Mouse (Mus musculus): ENCODE measurements around the gene Olfr575.

Gene Olfr575

GRCm38 (mm10) chr7:102958593-102958992 lies at the start of gene Olfr575:
Gene Olfr575 (minus strand): TSS chr7:102958775.
- no peak for DNase-seq

DNA sequence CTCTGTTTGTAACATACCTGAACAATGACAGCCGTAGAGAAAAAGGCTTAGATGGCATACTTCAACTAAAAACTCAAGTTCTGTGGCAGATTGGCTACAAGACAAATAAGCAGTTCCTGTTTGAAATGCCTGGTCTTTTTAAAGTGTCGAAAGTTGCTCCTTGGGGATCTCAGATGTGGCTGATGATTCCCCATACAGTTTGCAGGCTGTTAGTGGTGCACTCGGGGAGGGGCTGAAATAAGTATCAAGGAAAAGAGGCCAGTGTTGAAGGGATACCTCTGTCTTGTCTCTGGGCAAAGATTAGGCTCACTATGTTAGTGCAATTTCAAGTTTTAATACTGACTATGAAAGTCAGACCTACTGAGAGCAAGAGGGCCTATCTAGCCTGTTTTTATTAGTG lies 30.6 kb upstream of the Olfr575 start, which contains the start of gene Olfr578:
Gene Olfr578, minus strand, starts transcription at position 101 of the 400 bp plus-strand sequence.
- DNase-seq = no peak

- no peak for DNase-seq
These were observed 17.3 kb upstream of the Olfr575 start, which contains the start of gene Olfr577 for GRCm38 (mm10) chr7:102975843-102976242. Gene Olfr577 (minus strand): TSS chr7:102975943.

GRCm38 (mm10) chr7:102974399-102974798 lies 15.8 kb upstream of the Olfr575 start:
- DNase-seq = no peak

- no peak for DNase-seq
These were observed 3.8 kb upstream of the Olfr575 start, which contains the start of gene Olfr576 for GRCm38 (mm10) chr7:102962360-102962759. Gene Olfr576 (plus strand): TSS chr7:102962660.

DNA sequence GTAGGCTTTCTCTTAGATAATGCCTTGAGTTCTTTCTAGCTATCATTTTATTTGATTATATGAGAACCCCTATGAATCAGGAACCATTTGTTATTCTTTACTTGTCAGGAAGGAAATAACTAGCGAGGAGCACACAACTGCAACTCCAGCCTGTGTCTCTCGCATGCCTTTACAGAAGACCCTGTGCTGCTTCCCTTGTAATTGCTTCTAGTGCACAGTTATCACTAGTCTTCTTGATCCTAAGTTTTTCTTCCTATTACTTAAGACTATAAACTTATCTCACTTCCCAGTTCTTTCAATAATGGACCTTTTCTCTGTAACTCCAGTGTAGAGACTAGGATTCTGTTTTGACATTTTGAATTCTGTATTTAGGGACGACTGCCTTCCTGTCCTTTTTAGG lies 438 bp downstream of the Olfr575 start:
- DNase-seq = no peak

GRCm38 (mm10) chr7:102950732-102951131 lies 7.8 kb downstream of the Olfr575 start:
- DNase-seq = no peak

- DNase-seq = no peak
These were observed 10.4 kb downstream of the Olfr575 start, which contains the start of gene Olfr574 for GRCm38 (mm10) chr7:102948167-102948566. Gene Olfr574 (plus strand): TSS chr7:102948467.

DNA sequence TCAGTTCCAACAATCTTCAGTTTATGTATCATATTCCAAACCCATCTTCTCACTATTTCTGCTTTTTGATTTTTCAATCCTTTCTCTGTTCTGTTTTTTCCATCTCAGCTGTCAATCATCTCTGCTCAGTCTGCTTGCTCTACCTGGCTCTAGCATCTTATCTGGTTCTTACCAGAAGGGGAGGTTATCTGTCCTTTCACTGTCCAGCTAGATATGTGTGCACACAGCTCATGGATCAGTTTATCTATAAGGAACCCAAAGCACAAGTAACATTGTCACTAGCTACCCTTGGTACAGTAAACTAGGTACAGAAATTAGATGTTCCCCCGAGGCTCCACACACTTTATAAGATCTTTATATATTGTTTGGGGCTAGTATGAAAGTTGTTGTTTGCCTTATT lies 15.2 kb downstream of the Olfr575 start:
- no peak for DNase-seq

DNA sequence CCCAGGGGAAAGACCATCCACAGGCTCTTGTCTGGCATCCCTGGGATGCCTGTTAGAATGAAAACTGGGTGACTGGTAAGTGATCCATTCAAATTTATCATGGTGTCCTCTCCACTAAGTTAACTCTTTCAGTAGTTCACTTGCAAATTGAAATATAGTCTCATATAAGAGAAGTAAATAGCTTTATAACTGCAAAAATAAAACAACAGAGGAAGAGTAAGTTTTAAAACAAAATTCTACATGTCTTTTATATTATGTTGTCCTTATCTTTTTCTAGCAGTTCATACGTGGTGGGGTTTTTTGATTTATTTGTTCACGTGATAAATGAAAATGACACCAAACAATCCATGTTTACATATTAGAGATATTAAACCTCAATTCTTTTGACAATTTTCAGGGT lies 16.1 kb downstream of the Olfr575 start, which contains the start of gene Olfr573-ps1:
Gene Olfr573-ps1, minus strand, starts transcription at position 101 of the 400 bp plus-strand sequence.
- no peak for DNase-seq

- no peak for DNase-seq
These were observed 31.5 kb downstream of the Olfr575 start for GRCm38 (mm10) chr7:102927105-102927504.

- no peak for DNase-seq
These were observed 34.5 kb downstream of the Olfr575 start, which contains the start of gene Olfr572 for GRCm38 (mm10) chr7:102924109-102924508. Gene Olfr572 (plus strand): TSS chr7:102924409.

DNA sequence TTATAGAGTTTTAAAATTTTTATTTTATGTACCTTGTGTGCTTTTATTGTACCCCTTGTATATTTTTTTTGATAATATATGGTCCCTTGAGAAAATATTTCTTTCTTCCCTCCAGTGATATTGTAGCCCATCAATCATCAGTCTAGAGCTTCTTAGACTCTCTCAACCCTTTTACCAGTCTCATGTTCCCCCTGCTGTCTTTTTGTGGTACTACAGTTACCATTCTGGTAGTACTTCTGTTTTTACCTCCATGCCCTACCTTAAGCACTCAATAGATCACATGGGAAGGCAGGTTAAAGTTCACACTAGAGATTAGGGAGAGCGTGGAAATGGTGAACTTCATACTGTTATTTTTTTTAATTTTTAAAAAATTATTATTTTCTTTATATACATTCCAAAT lies 38.9 kb downstream of the Olfr575 start:
- no peak for DNase-seq

GRCm38 (mm10) chr7:102917032-102917875 lies 41.3 kb downstream of the Olfr575 start, which contains the start of gene Olfr571:
Gene Olfr571 (minus strand): TSS chr7:102917536.
- DNase-seq = no peak

DNA sequence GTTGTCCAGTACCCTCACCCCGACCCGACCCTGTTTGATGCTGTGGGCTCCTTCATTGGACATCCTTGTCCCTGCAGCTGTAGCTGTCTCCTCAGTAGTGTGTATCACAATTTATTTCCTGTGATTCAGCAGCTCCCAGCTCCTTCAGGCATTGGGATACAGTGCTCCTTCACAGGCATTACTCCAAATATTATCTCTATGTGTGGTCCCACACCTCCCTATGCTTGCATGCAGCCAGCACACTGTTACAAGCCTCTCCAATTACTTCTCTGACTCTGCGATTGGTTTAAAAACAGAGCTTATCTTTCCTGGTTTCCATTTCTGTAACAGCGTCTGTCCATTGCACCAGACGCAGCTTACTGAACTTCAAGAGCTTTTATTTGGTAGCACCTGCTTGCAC lies 42.2 kb downstream of the Olfr575 start:
- no peak for DNase-seq

- DNase-seq = no peak
These were observed 43.3 kb downstream of the Olfr575 start for GRCm38 (mm10) chr7:102915261-102915660.

Measured in right cerebral cortex, postnatal 25 days (tissue).